Mouse (Mus musculus): Measurements from ENCODE around the gene Ap5b1. TPM values are rescaled to one million over a fixed set of nuclear protein-coding genes. Genes with fewer than 3 reads are reported as not detected.

The Ap5b1 gene
- 8.3 TPM for polyA plus RNA-seq (2021)

- in situ Hi-C loops (cut with MboI; ENCODE audit: low pct_unique_long_range_greater_than_20kb): no loop called here
- peak; percentile 41 for DNase-seq (ENCODE audit: low read depth, low spot score)
- H3K27me3 ChIP-seq: no peaks in the 10 kb centered on the region
- peak; percentile 62 for ATAC-seq
- CTCF ChIA-PET: interaction anchor here (0.6 to 15.0 kb wide), 27 partner anchors 9 to 219 kb away, joined by 3 to 157 read pairs (median 4); partner anchors contain the start of genes Kat5, Map3k11, Mus81 and Pcnx3
- POLR2A ChIA-PET: interaction anchor here (0.7 to 1.6 kb wide), 6 partner anchors 8 to 234 kb away, joined by 3 to 5 read pairs (median 3); partner anchors contain the start of genes Ovol1 and Rela
- no peak for TF ChIP-seq CTCF (IDR thresholded peaks at IDR 0.05)
These were observed at the start of gene Ap5b1 for GRCm38 (mm10) chr19:5567534-5568469. TSS of gene Ap5b1 (plus strand) at chr19:5568025.

GRCm38 (mm10) chr19:5518721-5519120 is 49.1 kb upstream of the Ap5b1 start:
- CTCF ChIA-PET: interaction anchor here (4.4 kb wide), 1 partner anchor 11 kb away, joined by 16 read pairs; no protein-coding TSS in a partner anchor
- POLR2A ChIA-PET: no interaction called here

GRCm38 (mm10) chr19:5525204-5525603 is 42.6 kb upstream of the Ap5b1 start:
- CTCF ChIA-PET: no interaction called here
- POLR2A ChIA-PET: interaction anchor here (0.7 kb wide), 1 partner anchor 46 kb away, joined by 4 read pairs; no protein-coding TSS in a partner anchor
- H3K27me3 ChIP-seq: no peaks in the 10 kb centered on the region
- no peak for DNase-seq (ENCODE audit: low read depth, low spot score)
- TF ChIP-seq CTCF (IDR thresholded peaks at IDR 0.05): no peak
- no peak for ATAC-seq
- in situ Hi-C loops (cut with MboI; ENCODE audit: low pct_unique_long_range_greater_than_20kb): no loop called here

More at GRCm38 (mm10) chr19:5518721-5519120, 49.1 kb upstream of the Ap5b1 start:
- TF ChIP-seq CTCF (IDR thresholded peaks at IDR 0.05): no peak
- H3K27me3 ChIP-seq: no peaks in the 10 kb centered on the region
- no peak for DNase-seq (ENCODE audit: low read depth, low spot score)
- ATAC-seq: no peak
- in situ Hi-C loops (cut with MboI; ENCODE audit: low pct_unique_long_range_greater_than_20kb): no loop called here

- in situ Hi-C loops (cut with MboI; ENCODE audit: low pct_unique_long_range_greater_than_20kb): loop anchor here (10.0 kb wide), 1 partner anchor 255 kb away; no protein-coding TSS in a partner anchor
- ChIA-PET CTCF (interaction anchor here (0.7 to 9.4 kb wide), 21 partner anchors 10 to 202 kb away, joined by 3 to 157 read pairs (median 4); partner anchors contain the start of genes 1700020D05Rik, Ap5b1 and Mus81), POLR2A (interaction anchor here (0.6 to 2.2 kb wide), 7 partner anchors 29 to 282 kb away, joined by 3 to 7 read pairs (median 4); partner anchors contain the start of genes Ehbp1l1 and Ovol1)
- peak; percentile 91 for ATAC-seq
- no peaks in the 10 kb centered on the region for H3K27me3 ChIP-seq
- DNase-seq (ENCODE audit: low read depth, low spot score): peak; percentile 87
- peak; percentile 100 for TF ChIP-seq CTCF (IDR thresholded peaks at IDR 0.05)
These were observed 38.3 kb upstream of the Ap5b1 start for GRCm38 (mm10) chr19:5529325-5530137.

- ATAC-seq (no peak), DNase-seq (ENCODE audit: low read depth, low spot score) (no peak)
- CTCF ChIA-PET: interaction anchor here (0.7 to 9.4 kb wide), 12 partner anchors 9 to 73 kb away, joined by 3 to 157 read pairs (median 4); partner anchors contain the start of genes Ap5b1 and Mus81
- in situ Hi-C loops (cut with MboI; ENCODE audit: low pct_unique_long_range_greater_than_20kb): loop anchor here (10.0 kb wide), 1 partner anchor 255 kb away; no protein-coding TSS in a partner anchor
- H3K27me3 ChIP-seq: no peaks in the 10 kb centered on the region
- POLR2A ChIA-PET: interaction anchor here (0.6 to 2.2 kb wide), 7 partner anchors 29 to 282 kb away, joined by 3 to 7 read pairs (median 3); partner anchors contain the start of gene Ovol1
- no peak for TF ChIP-seq CTCF (IDR thresholded peaks at IDR 0.05)
These were observed 37.7 kb upstream of the Ap5b1 start for GRCm38 (mm10) chr19:5530138-5530524.

- CTCF ChIA-PET: interaction anchor here (9.4 kb wide), 1 partner anchor 36 kb away, joined by 157 read pairs; the partner anchor contains the start of gene Ap5b1
- in situ Hi-C loops (cut with MboI; ENCODE audit: low pct_unique_long_range_greater_than_20kb): loop anchor here (10.0 kb wide), 1 partner anchor 252 kb away; no protein-coding TSS in a partner anchor
- no peak for TF ChIP-seq CTCF (IDR thresholded peaks at IDR 0.05)
- DNase-seq (ENCODE audit: low read depth, low spot score): no peak
- POLR2A ChIA-PET: interaction anchor here (1.5 kb wide), 1 partner anchor 14 kb away, joined by 4 read pairs; no protein-coding TSS in a partner anchor
- ATAC-seq: no peak
- H3K27me3 ChIP-seq: peaks cover 2% of the 10 kb centered on the region
These were observed 35.3 kb upstream of the Ap5b1 start for GRCm38 (mm10) chr19:5532520-5532919.

GRCm38 (mm10) chr19:5538786-5539185 is 29.0 kb upstream of the Ap5b1 start:
- DNase-seq (ENCODE audit: low read depth, low spot score) (no peak), ATAC-seq (no peak)
- TF ChIP-seq CTCF (IDR thresholded peaks at IDR 0.05): no peak
- in situ Hi-C loops (cut with MboI; ENCODE audit: low pct_unique_long_range_greater_than_20kb): loop anchor here (10.0 kb wide), 1 partner anchor 246 kb away; no protein-coding TSS in a partner anchor
- H3K27me3 ChIP-seq: peaks cover 5% of the 10 kb centered on the region
- POLR2A ChIA-PET: no interaction called here
- CTCF ChIA-PET: interaction anchor here (1.0 to 3.2 kb wide), 2 partner anchors 10 to 29 kb away, joined by 4 to 11 read pairs; partner anchors contain the start of gene Ap5b1

GRCm38 (mm10) chr19:5543362-5543761 is 24.5 kb upstream of the Ap5b1 start:
- no peaks in the 10 kb centered on the region for H3K27me3 ChIP-seq
- ATAC-seq (no peak), DNase-seq (ENCODE audit: low read depth, low spot score) (no peak)
- POLR2A ChIA-PET: no interaction called here
- TF ChIP-seq CTCF (IDR thresholded peaks at IDR 0.05): no peak
- CTCF ChIA-PET: interaction anchor here (2.9 kb wide), 1 partner anchor 10 kb away, joined by 6 read pairs; no protein-coding TSS in a partner anchor
- in situ Hi-C loops (cut with MboI; ENCODE audit: low pct_unique_long_range_greater_than_20kb): no loop called here

GRCm38 (mm10) chr19:5544031-5544430 is 23.8 kb upstream of the Ap5b1 start:
- ATAC-seq (no peak), DNase-seq (ENCODE audit: low read depth, low spot score) (no peak)
- no peak for TF ChIP-seq CTCF (IDR thresholded peaks at IDR 0.05)
- in situ Hi-C loops (cut with MboI; ENCODE audit: low pct_unique_long_range_greater_than_20kb): no loop called here
- ChIA-PET POLR2A (no interaction called here), CTCF (interaction anchor here (1.1 to 2.9 kb wide), 2 partner anchors 9 to 22 kb away, joined by 3 to 6 read pairs; no protein-coding TSS in a partner anchor)
- H3K27me3 ChIP-seq: no peaks in the 10 kb centered on the region

All from Patski (cell line).